Mouse (Mus musculus) megakaryocyte, embryonic 14.5 days (primary cell): ENCODE data around the gene Serpinb1b.

ENCODE experiments used
- FLI1 ChIP-seq: IDR thresholded peaks from 2 replicates; pipeline ENCODE4 v1.6.1; 2012; ENCODE audit warnings: low read length, inconsistent platforms, mixed read lengths
- GATA1 ChIP-seq: IDR thresholded peaks from 3 replicates; pipeline ENCODE4 v1.6.1; 2012; ENCODE audit warnings: mixed read lengths, low read length, inconsistent platforms, borderline replicate concordance

DNA sequence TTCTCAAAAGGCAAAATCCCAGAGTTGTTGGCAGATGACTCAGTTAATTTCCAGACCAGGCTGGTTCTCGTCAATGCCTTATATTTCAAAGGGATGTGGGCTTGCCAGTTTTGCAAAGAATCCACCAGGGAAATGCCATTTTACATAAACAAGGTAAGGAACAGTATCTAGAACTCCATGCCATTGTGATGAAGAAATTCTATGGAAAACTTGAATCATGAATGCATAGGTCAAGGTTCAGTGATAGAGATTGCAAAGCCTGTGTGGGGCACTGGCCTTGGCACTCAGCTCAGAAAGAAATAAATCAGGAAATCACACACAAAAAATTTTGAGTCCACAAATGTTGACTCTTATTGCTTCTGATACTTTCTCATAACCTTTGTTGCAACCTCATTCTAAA is 42.9 kb upstream of the Serpinb1b start:
- TF ChIP-seq GATA1 (no peak), FLI1 (no peak)
